Mouse (Mus musculus) spleen, embryonic (tissue): Measurements from ENCODE around the gene 4930453N24Rik.

Source experiments
- CTCF ChIA-PET: fragments of 350-600 bp; sonication (Branson Sonifier 250); formaldehyde crosslinking; loops from one replicate; lab custom pipeline; 2022; lab: Charles Lee

4930453N24Rik gene

DNA sequence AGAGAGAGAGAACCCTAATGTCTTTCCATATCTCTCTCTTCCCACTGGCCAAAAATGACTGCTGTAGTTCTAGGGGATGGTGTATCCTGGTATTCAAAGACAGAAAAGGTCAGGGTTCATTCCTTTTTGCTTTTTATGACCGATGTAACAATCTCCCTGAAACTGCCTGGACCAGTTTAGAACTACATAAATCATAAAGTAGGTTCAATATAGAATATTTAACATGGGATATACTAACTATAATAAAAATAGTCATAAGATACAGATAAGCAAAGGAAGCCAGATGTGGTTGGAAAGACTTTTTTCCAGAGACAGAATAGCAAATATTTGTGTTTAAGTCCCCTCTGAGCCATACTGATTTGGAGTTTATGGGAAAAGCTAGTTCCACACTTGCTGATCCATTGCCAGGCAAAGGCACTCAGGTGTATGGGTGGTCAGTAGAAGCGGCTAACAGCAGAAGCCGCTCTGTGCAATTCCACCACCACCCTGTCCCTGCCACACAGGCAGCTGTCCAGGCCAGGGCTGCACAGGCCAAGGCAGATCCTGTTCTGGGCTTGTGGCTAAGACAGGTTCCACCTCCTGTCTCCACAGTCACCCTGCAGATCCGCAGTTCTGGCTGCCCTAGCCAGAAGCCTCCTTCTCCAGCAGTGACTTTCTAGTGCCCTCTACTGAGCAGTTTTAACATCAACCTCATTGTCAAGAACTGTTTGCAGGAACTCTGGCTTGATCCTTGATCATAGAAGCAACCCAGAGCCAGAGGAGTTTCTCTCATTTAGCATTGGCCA is 47.5 kb downstream of the 4930453N24Rik start:
- CTCF ChIA-PET, result no interaction called here

DNA sequence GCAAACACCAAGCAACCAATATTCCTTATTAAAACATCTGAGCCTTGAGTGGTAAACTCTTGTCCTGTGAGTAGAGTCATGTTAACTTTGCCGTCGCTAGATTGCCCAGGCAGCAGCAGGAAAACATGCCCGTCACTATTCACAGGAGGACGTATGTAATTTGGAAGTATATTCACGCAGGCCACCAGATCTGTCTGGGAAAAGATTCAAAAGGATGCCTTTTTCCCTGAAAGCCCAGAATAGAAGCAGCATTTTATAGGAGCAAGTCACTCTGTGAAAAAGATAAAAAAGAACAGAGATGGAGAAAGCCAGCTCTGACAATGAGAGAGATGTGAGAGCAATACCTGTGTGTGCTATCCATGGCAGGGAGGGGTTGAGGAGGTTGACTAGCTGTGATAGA is 49.4 kb downstream of the 4930453N24Rik start:
- CTCF ChIA-PET, result interaction anchor here (0.7 kb wide), 1 partner anchor 475 kb away, joined by 3 read pairs; no protein-coding TSS in a partner anchor

DNA sequence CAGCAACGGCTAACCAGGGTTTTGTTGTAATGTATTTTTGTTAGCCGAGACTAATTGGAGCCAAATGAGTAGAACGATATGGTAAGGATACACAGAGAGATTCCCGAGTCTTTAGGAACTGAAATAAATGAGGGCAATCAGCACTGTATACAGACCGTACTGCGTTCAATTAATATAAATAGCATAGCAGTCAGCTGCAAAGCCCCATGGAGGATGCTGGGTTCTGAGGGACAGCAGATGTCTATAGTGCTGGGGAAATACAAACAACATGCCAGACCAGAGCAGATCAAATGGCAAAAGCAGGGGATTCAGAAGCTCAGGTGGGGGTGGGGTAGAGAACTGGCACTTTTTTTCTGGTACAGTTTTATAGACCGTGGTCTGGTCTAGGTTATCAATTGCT is 51.9 kb downstream of the 4930453N24Rik start:
- CTCF ChIA-PET, result interaction anchor here (0.6 kb wide), 1 partner anchor 162 kb away, joined by 3 read pairs; no protein-coding TSS in a partner anchor

DNA sequence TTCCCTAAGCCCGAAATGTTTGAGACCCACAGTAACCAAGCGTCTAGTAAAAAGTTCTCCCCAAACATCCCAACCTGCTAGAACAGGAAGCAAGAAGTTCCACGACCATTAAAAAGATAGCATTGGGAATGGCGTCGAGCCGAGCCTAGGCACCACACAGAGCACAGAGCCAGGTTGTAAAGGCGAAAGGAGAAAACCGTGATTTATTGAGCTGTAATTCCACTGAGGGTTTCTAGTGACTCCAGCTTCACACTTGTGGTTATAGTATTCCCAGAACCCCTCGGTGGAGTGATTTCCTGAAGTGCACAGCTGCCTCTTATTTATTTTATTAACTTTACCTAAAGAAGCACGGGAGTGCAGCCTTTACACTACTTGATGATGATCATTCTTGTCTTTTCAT is 53.1 kb downstream of the 4930453N24Rik start:
- CTCF ChIA-PET, result no interaction called here

DNA sequence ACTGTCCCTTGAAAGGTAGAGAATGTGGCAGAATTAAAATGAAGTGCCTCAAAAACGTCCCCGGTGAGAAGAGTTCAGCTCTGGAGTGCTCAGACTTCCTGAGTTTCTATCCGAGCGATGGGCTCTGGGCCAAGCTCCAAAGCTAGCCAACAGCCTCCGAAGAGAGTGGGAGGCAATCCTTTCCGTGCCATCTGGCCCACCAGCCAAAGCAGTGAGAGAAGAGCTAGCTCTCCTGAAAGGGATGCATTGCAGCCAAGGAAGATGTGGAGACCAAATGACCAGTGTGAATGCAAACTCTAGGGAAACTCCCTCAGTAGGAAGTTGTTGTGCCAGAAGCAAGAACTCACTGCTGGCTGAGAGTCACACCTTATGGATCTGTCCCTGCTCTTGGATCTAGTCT is 59.1 kb downstream of the 4930453N24Rik start:
- CTCF ChIA-PET, result no interaction called here
